Mouse (Mus musculus) stomach, embryonic 15.5 days (tissue): Measurements from ENCODE around the gene Erbb4. TPM values are rescaled to one million over a fixed set of nuclear protein-coding genes. Genes with fewer than 3 reads are reported as not detected.

Source experiments
- ATAC-seq: fragments of 200-750 bp; cut with Nextera tagmentation; 2 replicates; pipeline ENCODE4 v1.8.0; 2017; ENCODE audit warnings: low read depth, moderate number of reproducible peaks, moderate TSS enrichment; ENCODE audit not compliant: insufficient read depth, low FRiP score
- H3K27ac ChIP-seq: fragments of 300-500 bp; sonication (generic); 2 replicates; pipeline ENCODE4 v1.5.1; 2015; ENCODE audit warnings: mild to moderate bottlenecking, inconsistent platforms
- H3K27me3 ChIP-seq: fragments of 300-500 bp; sonication (generic); replicated peaks from 2 replicates; pipeline ENCODE4 v1.6.1; 2015; ENCODE audit warnings: inconsistent platforms
- H3K36me3 ChIP-seq: fragments of 300-500 bp; sonication (generic); 2 replicates; pipeline ENCODE4 v1.6.1; 2015; ENCODE audit warnings: inconsistent platforms
- H3K4me1 ChIP-seq: fragments of 300-500 bp; sonication (generic); 2 replicates; pipeline ENCODE4 v1.6.1; 2015; ENCODE audit warnings: inconsistent platforms
- H3K4me2 ChIP-seq: fragments of 300-500 bp; sonication (generic); 2 replicates; pipeline ENCODE4 v1.6.1; 2015; ENCODE audit warnings: mild to moderate bottlenecking, inconsistent platforms
- H3K4me3 ChIP-seq: fragments of 300-500 bp; sonication (generic); replicated peaks from 2 replicates; pipeline ENCODE4 v1.5.1; 2015; ENCODE audit warnings: inconsistent platforms
- H3K9ac ChIP-seq: fragments of 300-500 bp; sonication (generic); 2 replicates; pipeline ENCODE4 v1.6.1; 2015; ENCODE audit warnings: inconsistent platforms
- H3K9me3 ChIP-seq: fragments of 300-500 bp; sonication (generic); 2 replicates; pipeline ENCODE4 v1.6.1; 2016; ENCODE audit warnings: inconsistent platforms
- WGBS: fragments of 180-500 bp; shearing (Covaris S2); methylation state at CpG from one replicate; pipeline ENCODE4 v1.1.7; 2015; 5-methylcytosine and 5-hydroxymethylcytosine counted together
- polyA plus RNA-seq: library from polyadenylated mRNA; unstranded; fragments of >200 nt; fragmentation: Nextera tagmentation; extraction: Ambion mirVana; gene quantifications from 2 replicates; pipeline ENCODE4 v1.2.1, GENCODE M21; 2015

Gene Erbb4
- polyA plus RNA-seq, 1 experiment from 2014 or later, result 0.14 TPM

DNA sequence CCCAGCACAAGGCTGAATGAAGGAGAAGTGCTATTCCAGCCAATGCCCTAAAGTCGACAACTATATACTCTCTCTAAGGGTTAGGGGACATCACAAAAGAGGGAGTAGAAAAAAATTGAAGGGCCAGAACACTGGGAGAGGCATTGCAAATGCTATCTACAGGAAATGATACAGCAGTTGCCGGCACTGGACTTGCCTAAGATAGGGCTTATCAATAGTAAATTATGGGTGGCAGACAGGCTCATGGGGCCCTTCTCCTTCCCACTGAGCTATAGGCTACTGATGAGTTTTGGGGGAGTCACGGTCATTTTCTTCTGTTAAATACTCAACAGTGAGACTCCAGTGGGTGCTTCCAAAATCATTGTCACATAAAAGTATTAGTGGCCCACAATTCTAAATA is 517.4 kb downstream of the Erbb4 start:
- WGBS, result 67% methylated on average over 3 of the region's 3 CpGs
- Histone ChIP-seq H3K36me3 (no peaks in the 10 kb centered on the region), H3K9ac (no peak overlapping the region), H3K27me3 (no peaks in the 10 kb centered on the region), H3K4me2 (no peak overlapping the region), H3K27ac (no peak overlapping the region), H3K4me3 (no peak overlapping the region), H3K9me3 (no peaks in the 10 kb centered on the region), H3K4me1 (no peaks in the 10 kb centered on the region)
- ATAC-seq, result no peak

DNA sequence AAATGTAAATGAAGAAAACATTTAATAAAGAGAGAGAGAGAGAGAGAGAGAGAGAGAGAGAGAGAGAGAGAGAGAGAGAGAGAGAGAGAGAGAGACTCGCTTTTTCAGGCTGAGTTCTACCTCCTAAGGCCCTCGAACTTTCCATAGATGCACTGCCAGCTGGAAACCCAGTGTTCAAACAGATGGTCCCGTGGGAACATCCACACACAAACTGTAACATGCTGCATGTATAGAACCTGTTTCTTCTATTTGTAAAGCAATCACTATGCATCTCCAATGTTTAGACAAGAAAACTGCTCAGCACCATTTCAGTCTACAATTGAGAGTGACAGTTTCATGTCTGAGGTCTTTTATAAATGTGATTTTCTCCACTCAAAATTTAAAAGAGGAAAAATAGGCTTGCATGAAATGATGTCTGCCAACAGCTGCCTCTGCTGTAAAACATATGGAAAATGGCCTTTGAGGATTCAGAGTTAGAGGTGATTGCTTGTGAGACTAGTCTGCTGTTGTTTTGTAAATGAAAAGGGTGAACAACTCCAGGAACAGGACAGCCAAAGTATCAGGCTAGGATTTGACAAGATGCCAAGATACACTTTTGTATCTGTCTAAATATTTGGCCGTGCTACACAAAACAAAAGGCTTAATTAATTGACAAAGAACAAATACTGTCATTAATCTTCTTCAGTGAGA is 533.9 kb downstream of the Erbb4 start:
- Histone ChIP-seq H3K4me1 (no peaks in the 10 kb centered on the region), H3K27me3 (no peaks in the 10 kb centered on the region), H3K9ac (no peak overlapping the region), H3K4me2 (no peak overlapping the region), H3K4me3 (no peak overlapping the region), H3K36me3 (no peaks in the 10 kb centered on the region), H3K9me3 (no peaks in the 10 kb centered on the region), H3K27ac (no peak overlapping the region)
- WGBS, result 58% methylated on average over 4 of the region's 4 CpGs
- ATAC-seq, result no peak

DNA sequence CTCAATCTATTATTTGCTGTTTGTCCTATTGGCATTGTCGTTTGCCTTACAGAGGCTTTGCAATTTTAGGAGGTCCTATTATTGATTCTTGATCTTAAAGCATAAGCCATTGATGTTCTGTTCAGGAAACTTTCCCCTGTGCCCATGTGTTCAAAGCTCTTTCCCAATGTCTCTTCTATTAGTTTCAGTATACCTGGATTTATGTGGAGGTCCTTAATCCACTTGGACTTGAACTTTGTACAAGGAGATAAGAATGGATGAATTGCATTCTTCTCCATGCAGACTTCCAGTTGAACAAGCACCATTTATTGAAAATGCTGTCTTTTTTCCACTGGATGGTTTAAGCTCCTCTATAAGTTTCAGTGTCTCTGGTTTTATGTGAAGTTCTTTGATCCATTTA is 536.9 kb downstream of the Erbb4 start:
- Histone ChIP-seq H3K36me3 (no peaks in the 10 kb centered on the region), H3K4me3 (no peak overlapping the region)

DNA sequence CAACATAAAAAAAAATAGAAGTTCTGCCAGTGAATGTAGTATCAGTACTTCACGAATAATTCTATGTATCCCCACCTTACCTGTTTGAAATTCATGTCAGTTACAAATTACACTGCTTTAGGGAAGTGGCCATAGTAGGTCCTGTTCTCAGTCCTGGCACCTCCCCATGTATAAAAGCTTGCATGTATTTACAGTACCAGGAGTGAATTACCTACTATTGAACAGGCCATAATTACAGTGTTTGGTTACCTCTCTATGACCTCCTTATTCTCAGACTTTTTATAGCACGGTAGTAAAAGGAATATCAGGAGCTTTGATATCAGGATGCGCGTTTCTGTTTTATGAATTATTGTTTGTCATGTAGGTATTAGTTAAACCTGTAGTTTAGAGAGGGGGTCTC is 564.9 kb downstream of the Erbb4 start:
- Histone ChIP-seq H3K9me3 (no peaks in the 10 kb centered on the region), H3K4me2 (no peak overlapping the region), H3K27ac (no peak overlapping the region), H3K4me1 (no peaks in the 10 kb centered on the region), H3K9ac (no peak overlapping the region), H3K27me3 (no peaks in the 10 kb centered on the region), H3K36me3 (no peaks in the 10 kb centered on the region), H3K4me3 (no peak overlapping the region)
- WGBS, result 70% methylated on average over 4 of the region's 4 CpGs
- no peak for ATAC-seq

More for the DNA sequence above, 536.9 kb downstream of the Erbb4 start:
- H3K27me3 ChIP-seq, result no peaks in the 10 kb centered on the region
- no peak overlapping the region for H3K4me2 ChIP-seq
- H3K9ac ChIP-seq, result no peak overlapping the region
- H3K9me3 ChIP-seq, result no peaks in the 10 kb centered on the region
- WGBS, result 92% methylated on average over 1 of the region's 1 CpGs
- no peak for ATAC-seq
- H3K4me1 ChIP-seq, result no peaks in the 10 kb centered on the region
- H3K27ac ChIP-seq, result no peak overlapping the region

DNA sequence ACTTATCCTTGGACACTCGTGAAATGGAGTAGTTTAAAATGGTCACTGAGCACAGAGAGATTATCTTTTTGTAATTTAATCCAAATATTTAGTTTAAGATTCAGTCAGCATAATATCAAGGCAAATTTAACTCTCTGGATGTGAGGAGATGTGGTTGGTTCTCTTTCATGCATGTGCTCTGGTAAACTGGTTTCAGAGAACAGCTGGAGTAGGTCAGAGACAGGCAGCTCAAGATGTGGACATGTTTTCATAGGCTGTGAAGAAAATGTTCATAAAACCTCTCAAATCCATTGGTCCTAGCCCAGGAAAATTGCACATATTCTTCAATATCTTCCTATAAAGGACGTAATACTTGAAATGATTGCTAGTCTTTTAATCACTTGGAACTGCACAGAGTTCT is 590.0 kb downstream of the Erbb4 start:
- no peaks in the 10 kb centered on the region for H3K4me1 ChIP-seq
- no peaks in the 10 kb centered on the region for H3K9me3 ChIP-seq
- H3K27ac ChIP-seq, result no peak overlapping the region
- no peak for ATAC-seq
- H3K36me3 ChIP-seq, result no peaks in the 10 kb centered on the region
- no peak overlapping the region for H3K9ac ChIP-seq
- 49% methylated on average over 2 of the region's 2 CpGs for WGBS
- no peak overlapping the region for H3K4me3 ChIP-seq
- H3K4me2 ChIP-seq, result no peak overlapping the region
- H3K27me3 ChIP-seq, result no peaks in the 10 kb centered on the region

DNA sequence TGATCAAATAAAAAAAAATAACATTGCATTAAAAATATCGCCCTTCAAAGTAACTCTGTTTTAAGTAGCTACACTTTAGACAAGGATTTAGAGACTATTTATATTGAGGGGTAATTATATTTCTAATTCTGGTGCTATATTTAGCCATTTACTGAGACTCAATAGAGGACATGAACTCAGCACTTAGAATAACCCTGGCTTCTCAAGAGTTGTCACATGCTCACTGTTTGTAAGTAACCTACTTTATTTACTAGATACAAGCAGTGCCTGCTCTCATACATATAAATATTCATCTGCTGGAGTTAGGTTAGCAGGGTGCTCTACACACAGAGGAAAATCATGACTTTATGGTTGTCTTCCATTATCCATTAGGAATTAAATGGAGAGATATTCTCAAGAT is 604.0 kb downstream of the Erbb4 start:
- Histone ChIP-seq H3K27me3 (no peaks in the 10 kb centered on the region), H3K4me1 (no peaks in the 10 kb centered on the region), H3K9ac (no peak overlapping the region), H3K4me3 (no peak overlapping the region), H3K27ac (no peak overlapping the region), H3K36me3 (no peaks in the 10 kb centered on the region), H3K4me2 (no peak overlapping the region), H3K9me3 (no peaks in the 10 kb centered on the region)
- no peak for ATAC-seq
- 68% methylated on average over 1 of the region's 1 CpGs for WGBS

DNA sequence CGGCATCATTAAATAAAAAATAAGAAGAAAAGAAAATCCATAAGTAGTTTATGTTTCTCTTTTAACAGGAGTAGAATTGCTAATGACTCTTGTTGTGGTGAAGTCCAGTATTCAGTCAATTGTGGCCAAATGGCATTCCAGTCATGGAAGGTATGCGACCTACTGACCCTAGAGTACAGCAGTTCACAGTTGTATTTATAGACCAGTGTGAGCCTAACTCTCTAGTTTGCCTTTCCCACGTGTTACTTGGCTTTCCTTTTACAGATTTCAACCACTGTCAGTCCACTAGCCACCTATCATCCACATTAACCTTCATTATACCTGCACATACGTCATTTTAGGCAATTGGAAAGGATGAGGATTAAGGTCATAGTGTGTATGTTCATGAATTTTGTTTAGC is 606.3 kb downstream of the Erbb4 start:
- no peak overlapping the region for H3K27ac ChIP-seq
- H3K4me2 ChIP-seq, result no peak overlapping the region
- 41% methylated on average over 4 of the region's 4 CpGs for WGBS
- no peak overlapping the region for H3K4me3 ChIP-seq
- H3K9me3 ChIP-seq, result no peaks in the 10 kb centered on the region
- no peaks in the 10 kb centered on the region for H3K36me3 ChIP-seq
- H3K27me3 ChIP-seq, result no peaks in the 10 kb centered on the region
- H3K9ac ChIP-seq, result no peak overlapping the region
- no peaks in the 10 kb centered on the region for H3K4me1 ChIP-seq
- ATAC-seq, result no peak

DNA sequence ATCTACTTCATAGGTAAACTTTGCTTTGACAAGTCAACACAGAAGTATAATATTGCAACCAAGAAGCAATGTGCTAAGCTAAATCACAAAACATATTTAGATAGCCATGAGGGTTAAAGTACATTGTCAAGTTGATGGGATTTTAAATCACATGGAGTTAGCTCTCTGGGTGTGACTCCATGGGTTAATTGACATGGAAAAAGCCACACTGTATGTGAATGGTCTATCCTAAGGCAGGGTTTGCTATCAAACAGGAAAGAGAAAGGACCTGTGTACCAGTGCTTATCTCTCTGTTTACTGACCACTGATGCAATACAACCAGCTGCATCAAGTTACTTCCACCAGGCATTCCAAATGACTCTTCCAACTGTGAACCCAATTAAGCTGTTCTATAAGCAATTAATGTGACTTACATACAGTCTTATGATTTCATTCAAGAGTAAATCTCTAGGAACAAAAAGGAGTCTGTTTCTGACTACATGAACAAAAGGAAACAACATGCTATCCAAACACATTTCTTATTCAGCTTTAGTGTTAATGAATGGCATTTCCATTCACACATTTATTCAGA is 641.4 kb downstream of the Erbb4 start:
- Histone ChIP-seq H3K9me3 (no peaks in the 10 kb centered on the region), H3K9ac (no peak overlapping the region), H3K27ac (no peak overlapping the region), H3K27me3 (no peaks in the 10 kb centered on the region), H3K4me1 (no peaks in the 10 kb centered on the region), H3K4me3 (no peak overlapping the region), H3K4me2 (no peak overlapping the region), H3K36me3 (no peaks in the 10 kb centered on the region)
- ATAC-seq, result peak; percentile 85

DNA sequence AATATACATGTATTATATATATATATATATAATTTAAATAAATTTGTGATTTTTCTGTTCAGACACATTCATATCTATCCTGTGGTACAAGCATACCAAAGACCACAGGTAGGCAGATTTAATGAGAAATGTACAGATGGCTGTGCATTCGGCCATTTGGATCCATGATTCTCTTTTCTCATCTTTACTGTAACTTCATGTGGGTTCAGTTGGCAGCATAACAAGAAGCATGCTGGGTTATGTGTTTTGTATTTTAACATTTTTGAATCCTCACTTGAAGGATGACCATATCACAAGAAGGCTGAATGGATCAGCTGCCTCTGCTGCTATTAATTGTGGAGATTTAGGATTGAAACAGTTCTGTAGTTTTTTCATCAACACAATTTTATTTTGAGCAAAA is 656.6 kb downstream of the Erbb4 start:
- no peak for ATAC-seq
- no peaks in the 10 kb centered on the region for H3K27me3 ChIP-seq
- H3K36me3 ChIP-seq, result no peaks in the 10 kb centered on the region
- no peak overlapping the region for H3K4me2 ChIP-seq
- H3K9me3 ChIP-seq, result no peaks in the 10 kb centered on the region
- H3K27ac ChIP-seq, result no peak overlapping the region
- 84% methylated on average over 1 of the region's 1 CpGs for WGBS
- no peak overlapping the region for H3K9ac ChIP-seq
- no peaks in the 10 kb centered on the region for H3K4me1 ChIP-seq
- H3K4me3 ChIP-seq, result no peak overlapping the region

DNA sequence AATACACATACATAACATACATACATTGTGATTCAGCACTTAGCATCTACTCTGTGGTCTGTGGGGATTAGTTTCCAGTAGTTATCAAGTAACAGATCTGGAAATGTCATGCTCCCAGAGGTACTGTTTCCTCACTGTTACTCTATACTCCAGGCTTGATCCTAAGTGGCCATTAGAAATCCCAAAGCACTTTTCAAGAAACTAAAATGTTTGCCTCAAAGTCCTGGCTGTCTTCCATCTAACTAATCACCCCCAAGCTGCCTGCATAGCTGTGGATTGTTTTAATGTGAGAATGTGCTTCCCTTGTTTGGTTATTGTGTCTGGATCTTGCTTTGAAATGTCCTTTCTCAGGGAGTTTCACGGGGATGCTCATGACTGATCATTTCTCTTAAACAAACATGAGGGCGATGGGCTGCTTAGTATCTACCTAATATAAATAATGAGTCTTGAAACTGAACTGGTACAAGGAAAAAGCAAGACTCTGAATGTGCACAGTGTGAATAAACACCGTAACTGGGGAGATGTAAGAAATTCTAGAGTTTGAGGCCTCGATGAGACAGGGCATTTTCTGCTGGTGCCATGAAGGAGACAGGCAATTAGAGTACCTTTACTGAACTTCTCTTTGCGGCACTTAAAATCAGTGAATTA is 683.4 kb downstream of the Erbb4 start:
- no peaks in the 10 kb centered on the region for H3K9me3 ChIP-seq
- H3K36me3 ChIP-seq, result no peaks in the 10 kb centered on the region
- 46% methylated on average over 5 of the region's 5 CpGs for WGBS
- no peaks in the 10 kb centered on the region for H3K27me3 ChIP-seq
- no peak for ATAC-seq
- no peak overlapping the region for H3K9ac ChIP-seq
- no peaks in the 10 kb centered on the region for H3K4me1 ChIP-seq
- no peak overlapping the region for H3K4me2 ChIP-seq
- no peak overlapping the region for H3K27ac ChIP-seq
- no peak overlapping the region for H3K4me3 ChIP-seq

DNA sequence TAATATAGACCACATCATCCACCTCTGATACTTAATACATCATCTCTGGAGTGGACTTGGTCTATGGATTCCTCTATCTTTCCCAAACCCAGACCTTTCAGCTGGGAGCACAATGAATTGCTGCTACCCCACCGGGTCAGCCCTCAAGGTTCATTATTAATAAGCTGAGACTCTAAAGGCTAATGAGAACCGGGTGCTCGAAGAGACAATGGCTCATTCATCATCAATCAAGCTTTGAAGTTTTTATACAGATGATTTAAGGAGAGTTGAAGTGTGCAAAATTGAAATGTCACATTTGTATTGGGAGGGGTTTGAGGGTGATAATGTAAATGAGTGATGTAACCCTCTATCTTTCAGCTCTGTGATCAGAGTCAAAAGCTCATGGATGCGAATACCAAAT is 706.7 kb downstream of the Erbb4 start:
- H3K9me3 ChIP-seq, result no peaks in the 10 kb centered on the region
- H3K36me3 ChIP-seq, result no peaks in the 10 kb centered on the region
- 49% methylated on average over 4 of the region's 4 CpGs for WGBS
- H3K9ac ChIP-seq, result no peak overlapping the region
- ATAC-seq, result no peak
- H3K4me1 ChIP-seq, result no peaks in the 10 kb centered on the region
- no peak overlapping the region for H3K4me3 ChIP-seq
- H3K27ac ChIP-seq, result no peak overlapping the region
- H3K27me3 ChIP-seq, result no peaks in the 10 kb centered on the region
- H3K4me2 ChIP-seq, result no peak overlapping the region

DNA sequence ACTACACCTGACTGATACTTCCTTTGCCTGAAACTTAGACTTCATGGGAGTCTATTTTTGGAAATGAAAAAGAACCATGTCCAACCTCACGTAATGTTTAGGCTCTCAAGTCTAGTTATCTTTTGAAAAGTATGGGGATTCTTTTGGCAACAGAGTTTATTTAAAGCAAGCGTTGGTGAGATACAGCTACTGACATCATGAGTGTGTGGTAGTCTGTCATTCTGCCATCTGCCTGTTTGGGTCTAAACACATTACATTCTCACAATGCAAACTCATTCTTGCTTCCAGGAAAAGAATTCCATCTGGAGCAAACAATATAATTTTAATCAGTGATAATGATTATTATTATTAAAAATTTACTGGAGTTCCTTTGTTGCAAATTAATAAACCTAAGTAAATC is 736.3 kb downstream of the Erbb4 start:
- Histone ChIP-seq H3K27ac (no peak overlapping the region), H3K4me3 (no peak overlapping the region), H3K27me3 (no peaks in the 10 kb centered on the region), H3K9me3 (no peaks in the 10 kb centered on the region), H3K4me2 (no peak overlapping the region), H3K9ac (no peak overlapping the region), H3K36me3 (no peaks in the 10 kb centered on the region), H3K4me1 (no peaks in the 10 kb centered on the region)
- 53% methylated on average over 2 of the region's 2 CpGs for WGBS
- no peak for ATAC-seq
